Mouse (Mus musculus) lung, embryonic 15.5 days (tissue): ENCODE measurements around the gene Zfp937. TPM values are rescaled to one million over a fixed set of nuclear protein-coding genes. Genes with fewer than 3 reads are reported as not detected.
"Not testable (repeated sequence)": the region's sequence is repeated elsewhere in the genome, so short reads cannot be mapped to it uniquely, and the experiment has no call there.

Experiments
- ATAC-seq: fragments of 200-750 bp; cut with Nextera tagmentation; 2 replicates; pipeline ENCODE4 v1.8.0; 2017; ENCODE audit warnings: moderate number of reproducible peaks, borderline replicate concordance; ENCODE audit not compliant: low FRiP score, low TSS enrichment; ENCODE audit errors: extremely low read depth
- H3K27ac ChIP-seq: fragments of 300-500 bp; sonication (generic); 2 replicates; pipeline ENCODE4 v1.5.1; 2015; ENCODE audit warnings: moderate library complexity, mild to moderate bottlenecking, inconsistent platforms
- H3K27me3 ChIP-seq: fragments of 300-500 bp; sonication (generic); 2 replicates; pipeline ENCODE4 v1.6.1; 2015; ENCODE audit warnings: inconsistent platforms
- H3K36me3 ChIP-seq: fragments of 300-500 bp; sonication (generic); 2 replicates; pipeline ENCODE4 v1.6.1; 2015; ENCODE audit warnings: inconsistent platforms
- H3K4me1 ChIP-seq: fragments of 300-500 bp; sonication (generic); 2 replicates; pipeline ENCODE4 v1.6.1; 2015; ENCODE audit warnings: inconsistent platforms
- H3K4me2 ChIP-seq: fragments of 300-500 bp; sonication (generic); 2 replicates; pipeline ENCODE4 v1.6.1; 2015; ENCODE audit warnings: inconsistent platforms, mild to moderate bottlenecking, moderate library complexity
- H3K4me3 ChIP-seq: fragments of 300-500 bp; sonication (generic); 2 replicates; pipeline ENCODE4 v1.5.1; 2015; ENCODE audit warnings: mild to moderate bottlenecking, inconsistent platforms
- H3K9ac ChIP-seq: fragments of 300-500 bp; sonication (generic); 2 replicates; pipeline ENCODE4 v1.6.1; 2015; ENCODE audit warnings: inconsistent platforms
- H3K9me3 ChIP-seq: fragments of 300-500 bp; sonication (generic); 2 replicates; pipeline ENCODE4 v1.6.1; 2016; ENCODE audit warnings: inconsistent platforms
- WGBS: fragments of 180-500 bp; shearing (Covaris S2); methylation state at CpG from one replicate; pipeline ENCODE4 v1.1.7; 2015; 5-methylcytosine and 5-hydroxymethylcytosine counted together
- polyA plus RNA-seq: library from polyadenylated mRNA; unstranded; fragments of >200 nt; fragmentation: Nextera tagmentation; extraction: Ambion mirVana; gene quantifications from 2 replicates; pipeline ENCODE4 v1.2.1, GENCODE M21; 2015

Zfp937 gene
- 10.2 and 10.5 TPM in 2 replicates for polyA plus RNA-seq

GRCm38 (mm10) chr2:150217600-150218362 is at the start of gene Zfp937:
TSS of gene Zfp937 (plus strand) at chr2:150218073.
- H3K27ac ChIP-seq, result peak within 1 kb of the TSS; percentile 61

GRCm38 (mm10) chr2:150173833-150174232 is 44.0 kb upstream of the Zfp937 start:
- Histone ChIP-seq H3K27me3 (no peaks in the 10 kb centered on the region), H3K4me1 (no peaks in the 10 kb centered on the region), H3K36me3 (no peaks in the 10 kb centered on the region), H3K27ac (no peak overlapping the region), H3K9ac (no peak overlapping the region), H3K4me2 (no peak overlapping the region), H3K4me3 (no peak overlapping the region), H3K9me3 (no peaks in the 10 kb centered on the region)
- no peak for ATAC-seq

More at GRCm38 (mm10) chr2:150217600-150218362, at the start of gene Zfp937:
- Histone ChIP-seq H3K4me3 (peak within 1 kb of the TSS; percentile 47), H3K4me2 (peak within 1 kb of the TSS; percentile 47), H3K9ac (peak within 1 kb of the TSS; percentile 41)
- H3K9me3 ChIP-seq, H3K27me3 ChIP-seq, H3K4me1 ChIP-seq, H3K36me3 ChIP-seq: not testable (repeated sequence)
- 2% methylated on average over 15 of the region's 15 CpGs for WGBS
- ATAC-seq, result peak; percentile 100

GRCm38 (mm10) chr2:150179579-150179978 is 38.3 kb upstream of the Zfp937 start, which contains the start of gene Gm10770:
TSS of gene Gm10770 (minus strand) at chr2:150179679.
- H3K27ac ChIP-seq, H3K27me3 ChIP-seq, H3K4me2 ChIP-seq, H3K36me3 ChIP-seq, ATAC-seq, H3K9me3 ChIP-seq, H3K9ac ChIP-seq, H3K4me3 ChIP-seq, H3K4me1 ChIP-seq: not testable (repeated sequence)
- 73% methylated on average over 4 of the region's 4 CpGs for WGBS

- not testable (repeated sequence) for H3K9ac ChIP-seq, H3K36me3 ChIP-seq, H3K4me1 ChIP-seq, H3K27me3 ChIP-seq, H3K27ac ChIP-seq, H3K9me3 ChIP-seq, H3K4me2 ChIP-seq, ATAC-seq, H3K4me3 ChIP-seq
These were observed 36.8 kb upstream of the Zfp937 start for GRCm38 (mm10) chr2:150181046-150181445.

- H3K4me3 ChIP-seq, H3K4me2 ChIP-seq, ATAC-seq, H3K9ac ChIP-seq, H3K27me3 ChIP-seq, H3K9me3 ChIP-seq, H3K4me1 ChIP-seq, H3K27ac ChIP-seq, H3K36me3 ChIP-seq: not testable (repeated sequence)
- 70% methylated on average over 7 of the region's 7 CpGs for WGBS
These were observed 36.3 kb upstream of the Zfp937 start, which contains the start of gene Gm14139 for GRCm38 (mm10) chr2:150181570-150181999. TSS of gene Gm14139 (plus strand) at chr2:150181755.

- ATAC-seq, H3K4me1 ChIP-seq, H3K36me3 ChIP-seq: not testable (repeated sequence)
These were observed 471 bp downstream of the Zfp937 start for GRCm38 (mm10) chr2:150218363-150218725.

GRCm38 (mm10) chr2:150223263-150223662 is 5.4 kb downstream of the Zfp937 start:
- H3K27ac ChIP-seq, H3K9ac ChIP-seq, H3K36me3 ChIP-seq, H3K4me3 ChIP-seq, ATAC-seq, H3K4me1 ChIP-seq, H3K9me3 ChIP-seq, H3K27me3 ChIP-seq, H3K4me2 ChIP-seq: not testable (repeated sequence)

More at GRCm38 (mm10) chr2:150218363-150218725, 471 bp downstream of the Zfp937 start:
- WGBS, result 6% methylated on average over 4 of the region's 4 CpGs
- H3K27me3 ChIP-seq, H3K9me3 ChIP-seq: not testable (repeated sequence)
- H3K27ac ChIP-seq, result peak overlapping the region; percentile 61; the same call in 1 of the 2 replicates
- H3K4me3 ChIP-seq, result peak overlapping the region; percentile 47
- peak overlapping the region; percentile 41 for H3K9ac ChIP-seq
- H3K4me2 ChIP-seq, result peak overlapping the region; percentile 47

GRCm38 (mm10) chr2:150243211-150243610 is 25.3 kb downstream of the Zfp937 start:
- Histone ChIP-seq H3K9me3 (0 out of 2 replicates have a peak, but pooled peaks cover 4% of the 10 kb centered on the region), H3K9ac (no peak overlapping the region), H3K4me2 (no peak overlapping the region), H3K4me3 (no peak overlapping the region), H3K27ac (no peak overlapping the region), H3K36me3 (peaks cover 13% of the 10 kb centered on the region), H3K27me3 (no peaks in the 10 kb centered on the region), H3K4me1 (no peaks in the 10 kb centered on the region)
- ATAC-seq, result no peak
- WGBS, result 83% methylated on average over 2 of the region's 2 CpGs

GRCm38 (mm10) chr2:150255491-150255890 is 37.6 kb downstream of the Zfp937 start, which contains the start of gene Gm21994:
TSS of gene Gm21994 (minus strand) at chr2:150255591.
- 42% methylated on average over 2 of the region's 2 CpGs for WGBS
- not testable (repeated sequence) for H3K4me2 ChIP-seq, ATAC-seq, H3K36me3 ChIP-seq, H3K9ac ChIP-seq, H3K27me3 ChIP-seq, H3K9me3 ChIP-seq, H3K4me1 ChIP-seq, H3K4me3 ChIP-seq, H3K27ac ChIP-seq

GRCm38 (mm10) chr2:150256861-150257260 is 39.0 kb downstream of the Zfp937 start:
- not testable (repeated sequence) for H3K36me3 ChIP-seq, H3K4me2 ChIP-seq, H3K27me3 ChIP-seq, H3K4me3 ChIP-seq, H3K9ac ChIP-seq, H3K9me3 ChIP-seq, ATAC-seq, H3K4me1 ChIP-seq, H3K27ac ChIP-seq
- 70% methylated on average over 2 of the region's 2 CpGs for WGBS

- H3K4me2 ChIP-seq, H3K9ac ChIP-seq, H3K27ac ChIP-seq, H3K9me3 ChIP-seq, ATAC-seq, H3K4me1 ChIP-seq, H3K36me3 ChIP-seq, H3K27me3 ChIP-seq, H3K4me3 ChIP-seq: not testable (repeated sequence)
- 68% methylated on average over 4 of the region's 4 CpGs for WGBS
These were observed 39.4 kb downstream of the Zfp937 start, which contains the start of gene Gm14124 for GRCm38 (mm10) chr2:150257291-150257690. TSS of gene Gm14124 (plus strand) at chr2:150257517.
